Mouse (Mus musculus) CH12F3 (cell line): ENCODE results near the gene 9130230L23Rik.
"Not testable (repeated sequence)": the region's sequence is repeated elsewhere in the genome, so short reads cannot be mapped to it uniquely, and the experiment has no call there.

Source experiments
- in situ Hi-C: fragments of 300-500 bp; cut with MboI; formaldehyde crosslinking; loops from 2 replicates; pipeline ENCODE4 v1.14.3; 2020; ENCODE audit warnings: low sequenced_read_pairs

The 9130230L23Rik gene

GRCm38 (mm10) chr5:66008245-66008967, 4.3 kb upstream of the 9130230L23Rik start:
- in situ Hi-C loops = no loop called here

DNA sequence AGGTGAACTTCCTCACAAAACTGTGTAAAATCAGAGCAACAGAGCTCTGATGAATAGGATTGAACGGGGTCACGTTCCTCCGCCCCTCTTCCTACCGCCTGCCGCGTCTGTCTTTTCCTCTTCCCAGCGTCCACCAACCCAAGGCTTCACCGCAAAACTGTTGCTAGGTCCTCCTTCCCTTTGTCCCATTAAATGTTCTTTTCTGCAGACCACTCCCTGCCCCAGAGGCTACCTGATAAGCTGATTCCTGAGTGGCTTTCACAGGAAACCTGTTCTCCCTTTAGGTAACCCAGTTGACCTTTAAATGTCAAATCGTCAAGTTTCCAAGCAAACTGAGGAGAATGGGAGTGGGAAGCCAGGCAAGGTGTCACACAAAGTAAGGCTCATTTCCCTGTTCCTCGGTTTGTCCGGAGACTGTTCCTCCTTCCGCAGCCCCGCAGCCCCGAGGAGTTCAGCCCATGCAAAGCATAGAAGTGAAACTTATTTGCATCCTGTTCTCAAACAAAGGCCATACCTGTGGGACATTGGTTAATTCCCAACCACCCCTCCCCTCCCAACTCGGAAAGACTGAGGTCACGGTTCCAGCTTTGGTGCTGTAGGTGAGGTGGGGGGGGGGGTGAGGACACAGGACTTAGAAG, 1.1 kb upstream of the 9130230L23Rik start:
- in situ Hi-C loops = no loop called here

DNA sequence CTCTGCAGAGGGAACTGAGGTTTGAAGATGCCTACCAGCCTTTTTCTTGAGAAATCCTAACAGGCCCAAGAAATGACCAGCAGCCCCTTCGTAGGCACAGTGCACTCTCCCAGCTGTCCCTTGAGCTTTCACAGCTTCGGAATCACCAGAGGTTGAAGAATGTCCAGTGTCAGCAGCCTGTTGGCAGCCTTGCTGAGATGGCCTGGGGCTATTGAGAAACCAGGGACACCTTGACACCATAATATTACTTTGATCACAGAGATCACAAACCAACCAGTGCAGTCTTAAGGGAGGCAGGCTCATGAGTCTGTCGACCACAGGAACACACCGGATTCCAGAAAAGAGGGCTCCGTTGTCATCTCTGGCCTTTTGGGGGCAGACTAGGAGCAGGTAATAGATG, 2.9 kb downstream of the 9130230L23Rik start:
- in situ Hi-C loops = no loop called here

DNA sequence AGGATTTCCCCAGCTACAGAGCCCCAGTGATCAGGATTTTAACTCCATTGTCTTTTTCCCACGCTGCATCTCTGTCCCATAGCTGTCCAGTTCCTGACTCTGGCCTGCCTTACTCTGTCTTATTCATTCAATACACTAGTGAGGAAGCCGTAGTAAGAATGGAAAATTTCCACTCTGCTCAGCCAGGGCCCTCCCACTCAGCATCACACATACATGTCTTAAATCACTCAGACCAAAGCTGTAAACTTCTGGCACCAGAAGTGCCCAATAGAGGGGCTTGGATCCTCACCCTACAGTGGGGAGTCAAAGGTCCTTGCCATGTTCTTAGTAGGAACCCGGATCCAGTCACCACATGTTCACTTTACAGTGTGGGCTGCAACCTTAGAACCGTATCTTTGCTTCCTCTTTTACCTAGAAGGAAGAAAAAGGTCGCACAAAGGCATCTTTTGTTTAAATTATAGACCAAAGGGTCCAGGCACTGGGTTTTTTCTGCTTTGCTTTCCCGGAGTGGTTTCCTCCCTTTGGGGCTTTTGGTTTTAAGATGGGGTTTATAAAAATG, 3.4 kb downstream of the 9130230L23Rik start:
- in situ Hi-C loops = no loop called here

GRCm38 (mm10) chr5:66000074-66000473, 4.0 kb downstream of the 9130230L23Rik start:
- in situ Hi-C loops = no loop called here

DNA sequence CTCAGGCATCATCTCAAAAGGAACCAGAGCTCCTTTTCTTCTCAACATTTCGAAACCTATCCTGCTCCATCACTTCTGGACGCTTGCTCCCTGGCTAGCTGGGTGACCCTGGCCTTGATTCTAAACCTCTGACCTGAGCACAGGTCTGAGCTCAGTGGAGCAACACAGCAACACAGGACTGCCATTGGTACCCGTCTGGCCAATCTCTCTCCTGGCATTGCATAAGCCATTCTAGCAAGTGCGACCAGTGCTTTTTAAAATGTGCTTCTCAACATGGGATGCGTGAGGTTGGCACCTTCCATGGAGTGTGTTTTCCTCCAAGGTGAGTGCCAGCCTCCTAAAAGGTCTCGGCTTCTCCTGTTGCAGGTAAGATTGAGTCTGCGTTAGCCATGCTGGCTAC, 5.0 kb downstream of the 9130230L23Rik start:
- in situ Hi-C loops = no loop called here

- in situ Hi-C loops = no loop called here
Measured at GRCm38 (mm10) chr5:65997813-65998212, 6.3 kb downstream of the 9130230L23Rik start.

DNA sequence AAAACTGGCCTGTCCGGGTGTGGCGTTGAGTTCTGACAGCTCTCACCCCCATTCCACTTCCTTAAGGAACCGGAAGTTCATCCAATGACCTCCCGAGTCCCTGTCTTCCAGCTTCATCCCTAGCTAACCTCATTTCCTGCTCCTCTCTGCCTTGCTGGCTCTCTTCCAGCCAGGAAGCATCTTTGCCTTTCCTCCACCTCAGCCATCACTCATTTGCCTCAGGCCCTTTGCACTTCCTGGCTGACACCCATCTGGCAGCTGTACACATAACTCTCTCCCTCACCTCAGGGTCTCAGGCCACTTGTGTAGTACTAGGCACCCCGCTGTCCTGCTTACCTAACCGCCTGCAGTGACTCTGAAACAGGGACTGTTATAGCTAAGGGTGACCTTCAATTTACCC, 9.4 kb downstream of the 9130230L23Rik start:
- in situ Hi-C loops = no loop called here

DNA sequence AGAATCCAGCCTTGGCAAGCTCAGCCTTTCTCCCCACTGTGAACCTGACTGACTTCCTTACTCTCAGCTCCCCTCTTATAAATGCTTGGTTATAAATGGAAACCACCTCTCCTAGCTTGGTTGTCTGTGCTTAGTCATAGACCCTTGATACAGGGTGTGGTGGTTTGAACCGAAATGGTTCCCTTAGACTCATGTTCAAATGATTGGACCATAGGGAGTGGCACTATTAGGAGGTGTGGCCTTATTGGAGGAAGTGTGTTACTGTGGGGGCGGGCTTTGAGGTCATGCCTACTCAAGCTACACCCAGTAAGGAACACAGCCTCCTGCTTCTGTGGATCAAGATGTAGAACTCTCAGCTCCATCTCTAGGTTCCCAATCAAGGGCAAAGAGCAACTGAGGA, 12.9 kb downstream of the 9130230L23Rik start:
- in situ Hi-C loops = no loop called here

- in situ Hi-C loops = not testable (repeated sequence)
Measured at GRCm38 (mm10) chr5:65987004-65987403, 17.1 kb downstream of the 9130230L23Rik start.

GRCm38 (mm10) chr5:65986426-65986825, 17.7 kb downstream of the 9130230L23Rik start:
- in situ Hi-C loops = no loop called here

DNA sequence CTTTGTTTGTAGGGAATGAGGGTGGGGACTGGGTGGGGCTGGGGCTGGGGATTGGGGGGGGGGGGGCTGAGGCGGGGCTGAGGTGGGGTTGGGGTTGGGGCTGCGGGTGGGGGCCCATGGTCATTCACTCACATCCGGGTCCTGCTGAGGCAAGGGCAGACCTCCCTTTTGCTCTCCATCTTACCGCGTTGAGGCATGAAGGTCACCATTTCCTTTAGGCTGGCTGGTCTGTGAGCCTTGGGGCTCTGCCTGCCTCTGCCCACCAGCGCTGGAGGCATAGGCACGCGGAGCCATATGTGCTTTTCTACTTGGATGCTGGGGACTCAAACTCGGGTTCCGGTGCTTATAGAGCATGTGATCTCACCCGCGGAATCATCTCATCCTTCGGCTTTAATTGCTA, 28.4 kb downstream of the 9130230L23Rik start:
- in situ Hi-C loops = no loop called here

GRCm38 (mm10) chr5:65973189-65973588, 30.9 kb downstream of the 9130230L23Rik start:
- in situ Hi-C loops = no loop called here

DNA sequence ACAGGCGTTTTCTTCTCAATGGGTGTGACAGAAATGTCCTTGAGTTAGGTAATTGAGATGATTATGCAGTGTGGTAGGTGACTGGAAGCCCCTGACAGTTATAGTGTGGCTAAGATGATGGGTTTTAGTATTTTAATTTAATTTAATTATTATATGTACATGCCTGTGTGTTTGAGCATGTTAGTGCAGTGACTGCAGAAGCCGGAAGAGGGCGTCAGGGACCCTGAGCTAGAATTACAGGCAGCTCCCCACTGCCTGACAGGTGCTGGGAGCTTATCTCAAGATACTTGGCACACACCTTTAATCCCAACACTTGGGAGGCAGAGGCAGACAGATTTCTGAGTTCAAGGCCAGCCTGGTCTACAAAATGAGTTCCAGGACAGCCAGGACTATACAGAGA, 36.1 kb downstream of the 9130230L23Rik start:
- in situ Hi-C loops = no loop called here

DNA sequence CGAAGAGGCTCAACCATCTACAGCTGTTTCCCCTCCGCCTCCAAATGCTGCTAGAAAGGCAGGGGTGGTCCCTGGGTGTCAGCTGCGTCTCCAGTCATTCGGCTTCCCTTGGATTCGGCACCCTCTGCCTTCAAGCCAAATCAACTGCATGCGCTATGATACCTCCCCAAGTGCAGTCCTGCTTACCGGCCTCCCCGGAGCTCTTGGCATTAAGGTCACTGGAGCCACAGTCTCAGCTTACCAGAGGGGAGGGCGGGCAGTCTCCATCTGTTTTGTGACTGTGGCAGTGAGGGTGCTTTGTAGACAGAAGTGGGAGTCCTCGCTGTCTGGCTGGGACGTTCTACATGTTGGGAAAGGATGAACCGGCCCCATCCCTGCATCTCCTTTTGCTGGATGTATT, 37.0 kb downstream of the 9130230L23Rik start:
- in situ Hi-C loops = no loop called here

DNA sequence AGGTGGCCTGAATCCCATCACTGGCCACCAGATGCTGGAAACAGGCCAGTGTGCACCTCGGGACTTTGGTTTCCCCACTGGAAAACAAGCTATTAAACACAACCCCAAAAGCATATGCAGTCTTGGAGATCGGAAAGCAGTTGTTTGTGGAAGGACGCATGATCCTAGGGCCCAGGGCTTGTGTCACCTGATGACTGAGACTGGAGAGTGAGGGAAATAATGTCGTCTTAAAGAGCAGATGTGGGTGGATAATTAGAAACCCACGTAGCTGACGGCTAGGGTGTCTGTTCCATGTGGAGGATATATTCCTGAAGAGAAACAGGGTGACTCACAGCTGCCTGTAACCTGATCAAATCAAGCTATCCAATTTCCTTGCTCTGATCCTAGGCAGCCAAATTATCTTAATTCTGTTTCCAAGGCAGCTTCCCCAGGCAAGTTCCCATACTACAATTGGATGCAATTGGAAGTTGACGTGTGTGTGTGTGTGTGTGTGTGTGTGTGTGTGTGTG, 38.3 kb downstream of the 9130230L23Rik start:
- in situ Hi-C loops = no loop called here

DNA sequence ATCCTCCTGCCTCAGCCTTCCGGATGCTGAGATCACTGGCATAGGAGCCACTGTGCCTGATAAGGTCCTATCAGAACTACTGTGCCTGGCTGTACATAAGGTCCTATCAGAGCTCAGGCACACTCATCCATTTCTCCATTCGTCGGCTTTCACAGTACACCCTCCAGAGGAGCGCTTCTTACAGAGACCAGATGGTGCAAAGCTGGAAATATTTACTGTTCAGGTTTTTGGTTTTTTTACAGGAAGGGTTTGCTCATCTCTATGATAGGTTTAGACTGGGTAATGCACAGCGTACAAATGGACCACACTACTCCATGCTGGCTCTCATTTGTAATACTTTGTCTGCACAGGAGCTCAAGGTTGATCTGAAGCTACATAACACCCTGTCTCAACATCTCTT, 40.8 kb downstream of the 9130230L23Rik start:
- in situ Hi-C loops = no loop called here

DNA sequence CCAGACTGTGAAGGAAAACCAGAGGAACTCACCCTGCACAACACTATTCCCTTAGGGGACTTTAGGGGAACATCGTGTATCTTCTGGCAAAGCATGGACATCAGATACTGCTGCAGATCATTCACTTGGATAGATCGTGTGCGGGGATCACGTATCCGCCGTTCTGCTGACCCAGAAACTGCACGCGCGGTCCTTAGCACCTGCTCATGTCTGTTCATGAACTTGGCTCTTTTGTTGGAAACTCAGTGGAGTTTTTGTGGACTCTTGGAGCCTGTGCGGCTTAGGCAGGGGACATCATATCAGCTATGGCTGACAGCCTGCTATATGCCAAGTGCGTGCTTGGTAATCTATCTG, 43.5 kb downstream of the 9130230L23Rik start:
- in situ Hi-C loops = no loop called here

GRCm38 (mm10) chr5:65959893-65960596, 44.0 kb downstream of the 9130230L23Rik start:
- in situ Hi-C loops = no loop called here

DNA sequence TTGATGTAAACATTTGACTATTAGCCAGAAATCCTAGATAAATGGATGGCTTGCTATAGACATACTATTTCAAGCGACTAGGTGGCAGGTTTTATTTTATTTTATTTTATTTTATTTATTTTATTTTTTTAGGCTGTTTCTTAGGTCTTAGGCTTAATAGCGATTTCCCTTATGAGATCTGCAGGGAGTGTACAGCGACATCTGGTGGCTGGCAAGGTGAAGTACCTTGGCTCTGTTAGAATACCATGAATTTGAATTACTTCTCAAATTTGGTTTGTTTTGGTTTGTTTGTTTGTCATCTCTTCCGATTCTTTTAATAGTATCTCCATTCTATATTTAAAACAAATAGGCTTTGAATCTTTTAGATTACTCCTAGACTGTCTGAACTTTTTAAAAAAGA, 45.5 kb downstream of the 9130230L23Rik start:
- in situ Hi-C loops = no loop called here

DNA sequence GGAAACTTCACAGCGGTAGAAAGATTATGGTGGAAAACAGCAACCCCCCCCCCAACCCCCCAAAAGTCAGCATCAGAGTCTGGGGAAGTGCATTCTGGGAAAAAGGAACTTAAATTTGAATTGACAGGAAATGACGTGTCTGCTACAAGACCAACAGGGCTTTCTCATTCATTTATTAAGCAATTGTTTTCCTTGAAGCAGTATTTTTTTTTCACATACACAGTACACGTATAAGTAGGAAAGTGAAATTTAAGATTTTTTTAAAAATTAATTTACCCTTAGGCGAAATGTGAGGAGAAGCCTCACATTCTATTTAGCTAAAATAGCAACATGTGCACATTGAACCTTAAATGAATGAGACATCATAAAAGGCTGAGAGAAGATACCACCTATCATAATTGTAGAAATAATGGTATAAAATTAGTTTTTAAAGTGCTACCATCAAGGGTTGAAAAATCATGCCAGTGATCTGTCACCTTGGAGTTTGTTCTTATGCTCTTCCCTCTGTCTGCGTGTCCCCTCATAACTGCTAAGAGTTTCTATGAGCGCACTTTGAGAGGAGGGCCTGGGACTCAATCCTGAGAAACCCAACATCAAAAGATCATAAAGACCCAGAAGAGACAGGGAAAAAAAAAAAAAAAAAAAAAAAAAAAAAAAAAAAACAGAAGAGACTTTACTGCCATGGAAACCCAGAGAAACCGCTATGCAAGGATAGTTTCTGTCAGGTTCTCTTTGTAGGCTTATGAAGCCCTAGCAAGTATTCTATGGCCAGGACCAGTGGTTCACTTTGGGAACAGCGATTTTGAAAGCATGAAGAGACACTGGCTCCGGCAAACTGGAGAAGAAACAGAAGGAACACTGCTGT, 47.7 kb downstream of the 9130230L23Rik start:
- in situ Hi-C loops = no loop called here
